Mouse (Mus musculus): ENCODE results near the gene N4bp3. TPM values are rescaled to one million over a fixed set of nuclear protein-coding genes. Genes with fewer than 3 reads are reported as not detected.
"Not testable (repeated sequence)": the region's sequence is repeated elsewhere in the genome, so short reads cannot be mapped to it uniquely, and the experiment has no call there.

The N4bp3 gene
- polyA plus RNA-seq, 1 experiment from 2014 or later, result 17.0 TPM

DNA sequence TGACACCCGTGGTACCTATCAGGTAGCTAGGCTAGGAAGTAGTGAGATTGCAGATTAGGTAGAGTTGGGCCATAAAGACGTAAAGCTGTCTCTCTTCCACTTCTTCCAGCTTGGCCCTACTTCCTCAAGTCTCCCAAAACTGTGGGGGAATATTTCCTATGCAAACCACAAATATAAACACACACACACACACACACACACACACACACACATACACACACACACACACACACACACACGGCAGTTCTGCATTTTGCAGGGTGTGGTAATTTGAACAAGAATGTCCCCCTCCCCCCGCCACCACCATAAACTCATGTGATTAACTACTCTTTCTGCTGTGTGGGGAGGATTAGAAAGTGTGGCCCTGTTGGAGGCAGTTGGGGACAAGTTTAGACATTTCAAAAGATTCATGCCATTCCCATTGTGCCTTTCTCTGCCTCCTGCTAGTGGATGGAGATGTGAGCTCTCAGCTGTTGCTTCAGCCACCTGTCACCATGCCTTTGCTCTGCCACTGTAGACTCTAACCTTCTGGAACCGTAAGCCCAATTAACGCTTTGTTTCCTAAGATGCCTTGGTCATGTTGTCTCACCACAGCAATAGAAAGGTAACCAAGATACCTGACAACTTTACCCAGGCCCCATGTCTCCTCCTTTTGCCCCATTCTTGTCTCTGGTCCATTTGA lies 27.2 kb upstream of the N4bp3 start:
- no peak for ATAC-seq
- Histone ChIP-seq H3K4me1 (ENCODE audit: control insufficient read depth, insufficient read depth, low read length) (peaks cover 3% of the 10 kb centered on the region; the same call in 1 of the 2 replicates), H3K4me3 (ENCODE audit: low read length) (no peak overlapping the region), H3K36me3 (ENCODE audit: control insufficient read depth, insufficient read depth, low read length) (no peaks in the 10 kb centered on the region), H3K27ac (ENCODE audit: low read length) (no peak overlapping the region), H3K4me2 (ENCODE audit: low read depth, low read length) (no peak overlapping the region), H3K9me3 (ENCODE audit: control insufficient read depth, low read length) (no peaks in the 10 kb centered on the region), H3K27me3 (replicated peaks; ENCODE audit: control insufficient read depth, insufficient read depth, low read length) (no peaks in the 10 kb centered on the region), H3K9ac (ENCODE audit: low read depth, low read length) (no peak overlapping the region)
- WGBS, result 58% methylated on average over 6 of the region's 6 CpGs

DNA sequence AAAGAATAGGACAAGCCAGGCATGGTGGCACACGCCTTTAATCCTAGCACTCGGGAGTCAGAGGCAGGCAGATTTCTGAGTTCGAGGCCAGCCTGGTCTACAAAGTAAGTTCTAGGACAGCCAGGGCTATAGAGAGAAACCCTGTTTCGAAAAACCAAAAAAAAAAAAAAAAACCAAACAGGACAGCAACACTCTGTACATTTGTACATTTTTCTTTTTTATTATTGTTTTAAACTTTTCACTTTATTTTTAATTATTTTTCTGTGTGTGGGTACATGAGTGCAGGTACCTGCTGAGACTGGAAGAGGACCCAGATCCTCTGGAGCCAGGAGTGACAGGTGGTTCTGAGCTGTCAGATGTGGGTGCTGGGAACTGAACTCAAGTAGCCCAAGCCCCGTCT lies 24.7 kb upstream of the N4bp3 start:
- Histone ChIP-seq H3K4me1 (ENCODE audit: control insufficient read depth, insufficient read depth, low read length) (no peaks in the 10 kb centered on the region), H3K9me3 (ENCODE audit: control insufficient read depth, low read length) (no peaks in the 10 kb centered on the region), H3K27ac (ENCODE audit: low read length) (no peak overlapping the region), H3K4me2 (ENCODE audit: low read depth, low read length) (no peak overlapping the region), H3K36me3 (ENCODE audit: control insufficient read depth, insufficient read depth, low read length) (no peaks in the 10 kb centered on the region), H3K9ac (ENCODE audit: low read depth, low read length) (no peak overlapping the region), H3K4me3 (ENCODE audit: low read length) (no peak overlapping the region), H3K27me3 (replicated peaks; ENCODE audit: control insufficient read depth, insufficient read depth, low read length) (no peaks in the 10 kb centered on the region)
- no peak for ATAC-seq
- 82% methylated on average over 5 of the region's 5 CpGs for WGBS

DNA sequence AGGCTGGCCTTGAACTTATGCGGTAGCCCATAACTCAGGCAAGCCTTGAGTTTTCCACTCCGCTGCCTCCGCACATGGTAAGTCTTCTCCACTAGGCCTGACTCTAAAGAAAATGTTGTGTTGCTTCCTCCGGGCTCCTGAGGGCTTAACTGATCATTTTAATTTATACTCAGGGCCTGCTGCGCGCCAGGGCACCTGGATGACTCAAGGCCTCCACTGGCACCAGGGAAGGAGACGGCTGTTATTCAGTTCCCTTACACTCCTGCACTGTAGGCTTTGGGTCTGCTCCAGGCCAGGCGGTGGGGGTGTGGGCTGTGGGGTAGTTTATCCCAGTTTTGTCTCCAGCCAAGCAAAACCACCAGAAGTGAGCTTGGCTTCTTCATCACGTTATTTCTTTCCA lies 22.6 kb upstream of the N4bp3 start:
- Histone ChIP-seq H3K36me3 (ENCODE audit: control insufficient read depth, insufficient read depth, low read length) (no peaks in the 10 kb centered on the region), H3K27me3 (replicated peaks; ENCODE audit: control insufficient read depth, insufficient read depth, low read length) (no peaks in the 10 kb centered on the region), H3K4me1 (ENCODE audit: control insufficient read depth, insufficient read depth, low read length) (no peaks in the 10 kb centered on the region), H3K4me3 (ENCODE audit: low read length) (no peak overlapping the region), H3K4me2 (ENCODE audit: low read depth, low read length) (no peak overlapping the region), H3K9me3 (ENCODE audit: control insufficient read depth, low read length) (no peaks in the 10 kb centered on the region), H3K9ac (ENCODE audit: low read depth, low read length) (no peak overlapping the region), H3K27ac (ENCODE audit: low read length) (no peak overlapping the region)
- 79% methylated on average over 9 of the region's 9 CpGs for WGBS
- ATAC-seq, result no peak

DNA sequence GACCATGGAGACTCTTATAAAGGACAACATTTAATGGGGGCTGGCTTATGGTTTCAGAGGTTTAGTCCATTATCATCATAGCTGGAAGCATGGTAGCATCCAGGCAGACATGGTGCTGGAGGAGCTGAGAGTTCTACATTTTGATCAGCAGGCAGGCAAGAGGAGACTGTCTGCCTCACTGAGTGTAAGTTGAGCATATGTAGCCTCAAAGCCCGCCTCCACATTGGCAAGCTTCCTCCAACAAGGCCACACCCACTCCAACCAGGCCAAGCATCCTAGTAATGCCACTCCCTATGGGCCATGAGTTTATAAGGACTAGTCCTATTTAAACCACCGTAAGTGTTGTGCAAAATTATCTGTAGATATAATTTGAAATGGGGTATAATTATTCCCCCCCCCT lies 20.7 kb upstream of the N4bp3 start:
- H3K4me1 ChIP-seq (ENCODE audit: control insufficient read depth, insufficient read depth, low read length), result no peaks in the 10 kb centered on the region
- ATAC-seq, result no peak
- H3K27me3 ChIP-seq (replicated peaks; ENCODE audit: control insufficient read depth, insufficient read depth, low read length), result no peaks in the 10 kb centered on the region
- no peak overlapping the region for H3K9ac ChIP-seq (ENCODE audit: low read depth, low read length)
- H3K4me3 ChIP-seq (ENCODE audit: low read length), result no peak overlapping the region
- H3K36me3 ChIP-seq (ENCODE audit: control insufficient read depth, insufficient read depth, low read length), result no peaks in the 10 kb centered on the region
- no peaks in the 10 kb centered on the region for H3K9me3 ChIP-seq (ENCODE audit: control insufficient read depth, low read length)
- 74% methylated on average over 2 of the region's 2 CpGs for WGBS
- no peak overlapping the region for H3K4me2 ChIP-seq (ENCODE audit: low read depth, low read length)
- no peak overlapping the region for H3K27ac ChIP-seq (ENCODE audit: low read length)

DNA sequence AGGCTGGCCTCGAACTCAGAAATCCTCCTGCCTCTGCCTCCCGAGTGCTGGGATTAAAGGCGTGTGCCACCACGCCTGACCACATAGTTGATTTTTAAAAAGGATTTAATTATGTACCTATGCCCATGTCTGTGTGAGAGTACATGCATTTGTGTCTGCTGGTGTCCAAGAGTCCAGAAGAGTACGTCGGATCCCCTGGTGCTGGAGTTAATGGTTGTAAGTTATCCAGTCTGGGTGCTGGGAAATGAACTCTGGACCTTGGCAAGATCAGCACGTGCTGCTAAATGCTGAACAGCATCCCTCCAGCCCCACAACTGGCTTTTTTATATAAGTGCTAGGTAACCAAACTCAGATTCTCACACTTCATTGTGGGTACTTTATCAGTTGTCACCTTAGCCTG lies 20.2 kb upstream of the N4bp3 start:
- Histone ChIP-seq H3K4me1 (ENCODE audit: control insufficient read depth, insufficient read depth, low read length) (no peaks in the 10 kb centered on the region), H3K27me3 (replicated peaks; ENCODE audit: control insufficient read depth, insufficient read depth, low read length) (no peaks in the 10 kb centered on the region), H3K9ac (ENCODE audit: low read depth, low read length) (no peak overlapping the region), H3K27ac (ENCODE audit: low read length) (no peak overlapping the region), H3K9me3 (ENCODE audit: control insufficient read depth, low read length) (no peaks in the 10 kb centered on the region), H3K4me2 (ENCODE audit: low read depth, low read length) (no peak overlapping the region), H3K36me3 (ENCODE audit: control insufficient read depth, insufficient read depth, low read length) (no peaks in the 10 kb centered on the region), H3K4me3 (ENCODE audit: low read length) (no peak overlapping the region)
- no peak for ATAC-seq
- WGBS, result 91% methylated on average over 7 of the region's 7 CpGs

DNA sequence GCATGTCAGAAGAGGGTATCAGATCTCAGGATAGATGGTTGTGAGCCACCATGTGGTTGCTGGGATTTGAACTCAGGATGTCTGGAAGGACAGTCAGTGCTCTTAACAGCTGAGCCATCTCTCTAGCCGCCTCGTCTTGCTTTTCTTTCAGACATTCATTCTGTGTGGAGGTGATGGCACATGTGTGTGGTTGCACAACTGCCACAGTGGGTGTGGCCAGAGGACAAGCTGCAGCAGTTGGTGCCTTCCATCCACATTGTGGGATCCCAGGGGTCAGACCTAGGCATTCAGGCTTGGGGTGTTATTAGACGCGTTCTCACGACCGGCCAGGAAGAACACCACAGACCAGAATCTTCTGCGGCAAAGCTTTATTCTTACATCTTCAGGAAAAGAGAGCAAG lies 14.1 kb upstream of the N4bp3 start:
- 96% methylated on average over 7 of the region's 7 CpGs for WGBS
- H3K36me3 ChIP-seq (ENCODE audit: control insufficient read depth, insufficient read depth, low read length); ATAC-seq; H3K27ac ChIP-seq (ENCODE audit: low read length); H3K9me3 ChIP-seq (ENCODE audit: control insufficient read depth, low read length); H3K9ac ChIP-seq (ENCODE audit: low read depth, low read length); H3K4me2 ChIP-seq (ENCODE audit: low read depth, low read length); H3K4me3 ChIP-seq (ENCODE audit: low read length); H3K27me3 ChIP-seq (replicated peaks; ENCODE audit: control insufficient read depth, insufficient read depth, low read length); H3K4me1 ChIP-seq (ENCODE audit: control insufficient read depth, insufficient read depth, low read length): not testable (repeated sequence)

DNA sequence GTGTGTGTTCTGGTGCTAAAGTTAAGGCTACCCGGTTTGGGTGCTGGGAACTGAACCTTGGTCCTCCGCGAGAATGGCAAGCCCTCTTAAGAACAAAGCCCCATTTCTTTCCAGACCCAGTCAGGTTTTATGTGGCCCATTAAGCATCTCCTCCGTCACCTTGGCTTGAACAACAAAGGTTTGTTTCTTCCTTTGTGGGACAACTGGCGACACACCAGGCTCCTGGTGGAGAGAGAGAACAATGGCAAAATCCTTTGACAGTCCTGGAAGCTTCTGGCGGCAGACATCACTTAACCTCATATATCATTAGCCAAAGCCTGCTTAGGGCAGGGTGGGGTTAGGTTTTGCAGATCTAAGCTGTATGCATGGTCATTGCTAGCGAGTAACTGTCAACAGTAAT lies 12.0 kb upstream of the N4bp3 start:
- H3K36me3 ChIP-seq (ENCODE audit: control insufficient read depth, insufficient read depth, low read length), result no peaks in the 10 kb centered on the region
- no peak overlapping the region for H3K9ac ChIP-seq (ENCODE audit: low read depth, low read length)
- no peak overlapping the region for H3K27ac ChIP-seq (ENCODE audit: low read length)
- no peak for ATAC-seq
- no peaks in the 10 kb centered on the region for H3K9me3 ChIP-seq (ENCODE audit: control insufficient read depth, low read length)
- H3K4me2 ChIP-seq (ENCODE audit: low read depth, low read length), result no peak overlapping the region
- H3K27me3 ChIP-seq (replicated peaks; ENCODE audit: control insufficient read depth, insufficient read depth, low read length), result no peaks in the 10 kb centered on the region
- WGBS, result 76% methylated on average over 7 of the region's 7 CpGs
- no peak overlapping the region for H3K4me3 ChIP-seq (ENCODE audit: low read length)
- peaks cover 6% of the 10 kb centered on the region; the same call in 1 of the 2 replicates for H3K4me1 ChIP-seq (ENCODE audit: control insufficient read depth, insufficient read depth, low read length)

DNA sequence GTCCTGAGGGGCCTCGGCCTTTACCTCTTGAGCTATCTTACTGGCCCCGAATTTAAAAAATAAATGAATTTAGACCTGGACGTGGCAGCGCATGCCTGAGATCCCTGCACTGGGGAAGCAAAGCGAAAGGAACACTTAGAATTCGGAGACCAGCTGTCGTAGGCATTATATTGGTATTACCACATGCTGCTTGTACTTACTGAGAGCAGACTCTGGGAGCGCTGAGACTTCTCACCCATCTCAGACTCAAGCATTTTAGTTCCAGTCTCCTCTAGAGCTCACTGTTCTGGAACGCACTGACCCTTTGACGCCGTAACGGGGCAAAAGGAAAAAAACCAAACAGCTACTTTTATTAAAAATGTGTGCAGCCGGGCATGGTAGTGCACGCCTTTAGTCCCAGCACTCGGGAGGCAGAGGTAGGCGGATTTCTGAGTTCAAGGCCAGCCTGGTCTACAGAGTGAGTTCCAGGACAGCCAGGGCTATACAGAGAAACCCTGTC lies 11.3 kb upstream of the N4bp3 start:
- no peaks in the 10 kb centered on the region for H3K9me3 ChIP-seq (ENCODE audit: control insufficient read depth, low read length)
- WGBS, result 85% methylated on average over 16 of the region's 16 CpGs
- H3K4me1 ChIP-seq (ENCODE audit: control insufficient read depth, insufficient read depth, low read length), result peaks cover 6% of the 10 kb centered on the region; the same call in 1 of the 2 replicates
- H3K4me3 ChIP-seq (ENCODE audit: low read length), result no peak overlapping the region
- no peak overlapping the region for H3K27ac ChIP-seq (ENCODE audit: low read length)
- no peak for ATAC-seq
- no peak overlapping the region for H3K9ac ChIP-seq (ENCODE audit: low read depth, low read length)
- no peaks in the 10 kb centered on the region for H3K36me3 ChIP-seq (ENCODE audit: control insufficient read depth, insufficient read depth, low read length)
- H3K4me2 ChIP-seq (ENCODE audit: low read depth, low read length), result no peak overlapping the region
- H3K27me3 ChIP-seq (replicated peaks; ENCODE audit: control insufficient read depth, insufficient read depth, low read length), result no peaks in the 10 kb centered on the region

DNA sequence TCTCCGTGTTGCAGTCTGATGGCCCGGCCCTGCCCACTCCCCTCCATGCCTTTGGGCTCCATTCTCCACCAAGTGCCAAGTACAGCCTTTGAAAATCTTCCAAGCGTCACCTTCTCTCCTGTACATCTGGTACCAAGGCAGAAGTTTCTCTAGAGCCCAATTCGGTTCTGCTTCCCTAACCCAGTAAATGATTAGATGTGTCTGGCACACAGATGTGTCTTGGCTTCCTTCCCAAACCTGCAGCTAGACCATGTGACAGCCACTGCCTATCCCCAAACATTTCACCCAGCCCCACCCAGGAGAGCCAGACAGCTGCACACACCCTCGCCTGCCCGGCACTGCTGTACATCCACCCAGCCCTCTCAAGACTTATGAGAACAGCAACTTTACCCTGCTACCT lies 8.1 kb upstream of the N4bp3 start:
- no peak overlapping the region for H3K27ac ChIP-seq (ENCODE audit: low read length)
- H3K4me2 ChIP-seq (ENCODE audit: low read depth, low read length), result no peak overlapping the region
- H3K4me3 ChIP-seq (ENCODE audit: low read length), result no peak overlapping the region
- WGBS, result 43% methylated on average over 6 of the region's 6 CpGs
- no peaks in the 10 kb centered on the region for H3K36me3 ChIP-seq (ENCODE audit: control insufficient read depth, insufficient read depth, low read length)
- no peak overlapping the region for H3K9ac ChIP-seq (ENCODE audit: low read depth, low read length)
- no peaks in the 10 kb centered on the region for H3K27me3 ChIP-seq (replicated peaks; ENCODE audit: control insufficient read depth, insufficient read depth, low read length)
- H3K4me1 ChIP-seq (ENCODE audit: control insufficient read depth, insufficient read depth, low read length), result peaks cover 6% of the 10 kb centered on the region; the same call in 1 of the 2 replicates
- H3K9me3 ChIP-seq (ENCODE audit: control insufficient read depth, low read length), result no peaks in the 10 kb centered on the region
- peak; percentile 78; the same call in 1 of the 2 replicates for ATAC-seq

DNA sequence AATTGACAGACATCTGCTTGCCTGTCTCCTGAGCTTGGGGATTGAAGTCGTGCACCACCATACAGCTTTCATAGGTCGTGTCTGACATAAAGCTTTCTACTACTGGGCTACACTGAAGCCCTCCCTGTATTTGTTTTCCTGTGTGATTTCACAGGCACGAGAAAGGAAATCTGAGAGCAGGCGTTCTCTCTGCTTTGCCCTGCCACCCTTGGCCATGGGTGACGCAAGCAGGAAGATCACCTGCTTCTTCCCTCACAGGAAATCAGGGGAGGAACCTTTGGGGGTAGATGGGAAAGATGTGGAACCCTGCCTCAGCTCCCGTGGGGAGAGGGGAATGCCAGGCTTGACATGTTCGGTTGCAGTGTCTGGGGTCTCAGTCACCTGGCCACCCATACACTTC lies 7.6 kb upstream of the N4bp3 start:
- H3K9me3 ChIP-seq (ENCODE audit: control insufficient read depth, low read length), result no peaks in the 10 kb centered on the region
- no peaks in the 10 kb centered on the region for H3K27me3 ChIP-seq (replicated peaks; ENCODE audit: control insufficient read depth, insufficient read depth, low read length)
- H3K9ac ChIP-seq (ENCODE audit: low read depth, low read length), result no peak overlapping the region
- H3K27ac ChIP-seq (ENCODE audit: low read length), result no peak overlapping the region
- no peak overlapping the region for H3K4me2 ChIP-seq (ENCODE audit: low read depth, low read length)
- no peak overlapping the region for H3K4me3 ChIP-seq (ENCODE audit: low read length)
- 59% methylated on average over 7 of the region's 7 CpGs for WGBS
- no peak for ATAC-seq
- no peaks in the 10 kb centered on the region for H3K36me3 ChIP-seq (ENCODE audit: control insufficient read depth, insufficient read depth, low read length)
- H3K4me1 ChIP-seq (ENCODE audit: control insufficient read depth, insufficient read depth, low read length), result peaks cover 6% of the 10 kb centered on the region; the same call in 1 of the 2 replicates
